Mouse (Mus musculus) ovary, postnatal 10 days (tissue): ENCODE measurements around the gene Degs2.

ENCODE experiments used
- DNase-seq: peaks from one replicate; pipeline ENCODE4 v3.0.0; 2022; ENCODE audit warnings: low spot score

The Degs2 gene

GRCm38 (mm10) chr12:108653358-108654335 lies 48.5 kb downstream of the Degs2 start:
- no peak for DNase-seq

GRCm38 (mm10) chr12:108651053-108651660 lies 51.0 kb downstream of the Degs2 start:
- DNase-seq, result no peak

DNA sequence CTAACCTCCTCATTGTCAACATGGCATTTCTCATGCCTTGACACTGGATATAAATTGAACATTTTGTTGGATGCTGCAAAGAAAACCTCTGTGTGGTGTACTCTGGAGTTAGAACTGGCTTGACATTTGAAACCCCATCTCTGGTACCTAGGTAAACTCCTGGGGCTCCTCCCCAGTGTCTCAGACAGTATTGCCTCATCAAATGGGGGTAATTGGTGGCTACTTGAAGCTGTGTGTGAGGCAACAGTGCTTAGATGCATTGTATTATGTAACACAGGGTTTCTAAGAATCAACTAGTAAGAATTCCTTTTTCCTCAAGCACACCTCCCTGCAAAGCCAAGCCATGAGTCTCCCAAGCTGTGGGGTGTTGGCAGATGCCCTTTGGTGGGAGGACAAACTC lies 54.3 kb downstream of the Degs2 start:
- no peak for DNase-seq

DNA sequence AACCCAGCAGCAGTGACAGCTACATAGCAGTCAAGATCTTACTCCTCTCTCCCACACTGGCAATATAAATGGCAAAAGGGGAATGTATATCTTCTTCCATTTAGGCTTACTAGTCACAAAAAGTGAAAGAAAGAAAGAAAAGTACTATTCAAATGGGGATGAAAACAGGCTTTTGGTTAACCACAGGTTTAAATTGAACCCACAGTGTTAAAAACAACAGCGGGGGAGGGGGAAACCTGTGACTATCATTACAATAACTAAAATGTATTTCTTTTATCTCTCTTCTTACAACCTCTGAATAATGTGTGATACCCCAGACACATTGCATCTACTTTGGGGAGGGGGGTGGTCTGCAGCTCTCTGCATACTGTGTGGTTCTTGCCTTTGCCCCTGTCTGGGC lies 55.9 kb downstream of the Degs2 start:
- DNase-seq, result no peak

- DNase-seq, result no peak
Observed at GRCm38 (mm10) chr12:108642019-108642418, 60.1 kb downstream of the Degs2 start.

DNA sequence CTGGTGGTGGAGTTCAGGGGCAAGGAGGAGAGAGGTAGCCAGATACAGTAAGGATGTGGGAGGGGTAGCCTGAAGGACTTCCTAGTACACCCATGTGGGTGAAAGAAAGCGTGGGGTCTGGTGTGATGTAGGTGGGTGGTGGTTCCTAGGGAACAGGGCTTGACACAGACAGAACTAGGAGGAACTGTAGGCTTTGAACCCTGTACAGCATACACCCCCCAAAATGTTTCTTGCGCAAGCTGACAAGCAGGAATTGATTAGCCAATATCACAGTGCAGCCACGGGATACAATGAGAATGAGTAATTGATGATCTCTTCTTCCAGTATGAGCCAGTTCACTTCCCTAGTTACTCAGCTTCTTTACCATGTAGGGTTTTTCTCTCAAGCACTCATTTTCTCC lies 63.0 kb downstream of the Degs2 start:
- DNase-seq, result no peak

DNA sequence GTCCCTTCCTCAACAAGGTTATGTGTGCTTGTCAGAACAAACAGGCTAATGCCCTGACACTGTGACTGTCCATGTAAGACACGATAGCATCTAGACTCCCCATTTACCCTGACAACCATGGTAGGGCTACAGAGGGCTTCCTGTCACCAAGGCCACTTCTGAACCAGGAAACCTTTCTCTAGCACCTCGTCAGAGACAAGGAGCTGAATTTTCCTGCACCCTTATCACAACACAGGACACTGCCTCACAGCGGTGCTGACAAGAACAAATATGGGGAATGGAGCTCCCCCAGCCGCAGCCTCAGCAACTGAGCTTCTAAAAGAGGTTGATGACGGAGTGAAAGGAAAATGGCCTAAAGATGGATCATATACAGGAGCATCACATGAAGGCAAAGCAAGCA lies 64.7 kb downstream of the Degs2 start:
- DNase-seq, result no peak

DNA sequence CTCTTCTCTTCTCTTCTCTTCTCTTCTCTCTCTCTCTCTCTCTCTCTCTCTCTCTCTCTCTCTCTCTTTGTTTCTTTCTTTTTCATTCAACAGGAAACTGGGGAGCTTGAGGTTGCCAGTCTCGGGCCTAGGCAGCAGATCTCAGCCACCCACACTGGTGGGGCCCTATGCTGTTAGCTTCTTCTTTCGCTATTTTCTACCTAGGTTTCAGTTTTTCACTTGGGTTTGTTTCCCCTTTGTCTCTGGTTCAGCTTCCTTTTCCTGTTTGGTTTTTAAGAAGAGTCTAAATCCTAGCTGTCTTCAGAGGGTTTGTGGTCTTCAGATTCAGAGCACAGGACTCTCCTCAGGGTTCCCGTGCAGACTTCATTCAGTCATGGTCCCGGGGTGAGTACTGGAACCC lies 66.6 kb downstream of the Degs2 start:
- no peak for DNase-seq

DNA sequence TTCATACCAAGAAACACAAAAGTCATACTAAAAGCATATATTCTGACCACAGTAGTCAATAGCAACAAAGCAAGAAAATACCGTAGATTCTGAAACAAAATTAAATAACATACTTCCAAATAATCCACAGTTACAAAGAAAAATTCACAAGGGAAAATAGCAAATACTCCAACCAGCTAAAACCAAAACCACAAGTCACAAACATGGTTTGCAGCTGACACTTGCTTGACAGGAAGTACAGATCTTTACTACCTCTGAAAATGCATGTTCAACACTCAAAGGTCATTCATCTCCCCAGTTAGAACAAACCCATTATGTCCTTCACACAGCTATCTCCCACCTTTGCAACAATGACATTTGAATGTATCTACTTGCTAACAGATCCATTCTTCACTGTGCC lies 68.1 kb downstream of the Degs2 start:
- no peak for DNase-seq

DNA sequence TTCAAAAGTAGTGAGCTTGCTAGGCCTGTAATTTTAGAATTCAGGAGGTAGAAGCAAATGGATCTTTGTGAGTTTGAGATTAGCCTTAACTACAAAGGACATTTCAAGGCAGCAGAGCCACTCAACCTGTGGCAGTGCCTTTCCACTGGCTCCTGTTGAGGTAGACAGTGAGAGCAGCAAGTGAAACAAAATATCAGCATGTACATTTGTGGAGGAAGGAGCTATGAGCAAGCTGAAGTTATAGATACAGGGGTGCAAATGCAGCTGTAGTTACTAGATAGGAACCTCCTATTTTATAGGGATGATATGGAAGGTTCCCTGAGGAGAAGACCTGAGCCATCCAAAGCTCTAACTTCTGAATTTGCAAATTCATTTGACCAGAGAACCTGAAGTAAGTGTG lies 69.6 kb downstream of the Degs2 start:
- no peak for DNase-seq

DNA sequence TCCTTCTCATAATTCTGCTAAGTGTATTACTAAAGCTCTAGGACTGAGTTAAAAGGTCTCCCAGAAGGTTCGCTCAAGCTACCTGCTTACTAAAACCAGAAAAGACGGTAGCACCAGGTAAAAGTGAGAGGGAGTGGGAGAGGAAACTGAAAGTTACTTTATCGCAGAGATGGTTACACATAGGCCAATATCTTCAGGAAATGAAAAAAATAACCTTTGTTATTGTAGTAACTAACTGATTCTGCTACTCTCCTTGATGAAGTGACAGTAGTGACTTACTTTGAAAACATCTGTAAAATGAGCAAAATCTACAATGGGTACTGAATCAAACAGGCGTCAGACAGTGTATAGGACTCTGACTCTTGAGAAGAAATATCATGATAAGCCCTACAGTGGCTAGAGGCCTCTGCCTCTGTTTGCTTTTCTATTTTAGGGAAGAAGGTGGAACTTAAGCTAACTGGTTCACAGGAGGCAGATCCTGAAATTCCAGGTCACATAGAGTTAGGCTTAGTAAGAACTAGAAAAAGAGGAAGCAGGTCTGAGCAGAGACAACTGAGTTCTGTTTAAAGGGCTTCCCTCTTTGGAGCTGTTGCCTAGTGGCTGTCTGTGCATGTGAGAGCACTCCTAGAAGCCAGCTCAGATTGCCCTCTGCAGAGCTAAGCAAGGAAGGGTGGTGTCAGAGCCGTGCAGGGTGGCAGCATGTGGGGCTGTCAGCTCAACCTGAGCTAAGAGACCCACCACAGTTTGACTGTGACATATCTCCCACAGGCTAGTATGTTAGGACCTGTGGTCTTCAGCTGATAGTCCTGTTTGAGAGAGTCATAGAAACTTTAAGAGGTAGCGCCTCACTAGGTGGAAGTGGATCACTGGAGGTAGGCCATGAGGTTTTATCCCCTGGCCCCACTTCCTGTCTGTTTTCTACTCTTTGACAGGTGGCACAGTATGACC lies 71.1 kb downstream of the Degs2 start:
- DNase-seq, result no peak

DNA sequence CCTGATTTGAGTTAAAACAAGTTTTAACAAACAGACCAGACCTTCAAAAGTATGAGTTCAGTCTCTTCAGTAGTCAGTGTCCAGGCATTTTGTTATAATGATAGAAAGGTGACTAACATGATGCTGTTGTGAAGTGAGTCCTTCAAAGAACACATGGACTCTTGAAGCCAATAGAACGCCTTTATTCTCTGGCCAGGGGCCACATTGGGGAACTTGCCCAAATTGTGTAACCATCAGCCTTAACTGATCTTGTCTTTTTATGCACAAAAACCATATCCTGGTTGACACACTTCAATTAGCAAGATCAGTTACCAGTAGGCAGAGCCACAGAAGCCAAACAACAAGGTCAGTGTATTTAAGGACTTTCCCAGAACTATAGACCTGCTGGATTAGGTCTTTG lies 72.6 kb downstream of the Degs2 start:
- DNase-seq, result no peak
